Mouse (Mus musculus) testis, adult 10 weeks (tissue): ENCODE measurements around the gene Msl2. TPM values are rescaled to one million over a fixed set of nuclear protein-coding genes. Genes with fewer than 3 reads are reported as not detected.

Experiments used
- polyA plus RNA-seq: library from polyadenylated mRNA; stranded (reverse); fragments of 350-450 nt; fragmentation: Illumina TruSeq; extraction: RNeasy Lipid Tissue Mini Kit (QIAGEN cat#74804); gene quantifications from one replicate; pipeline ENCODE4 v1.2.3, GENCODE M21; 2014; ENCODE audit warnings: low read depth, low replicate concordance

The Msl2 gene
- 36.8 TPM for polyA plus RNA-seq

GRCm38 (mm10) chr9:101073987-101074331 is at the start of gene Msl2:
Msl2 (plus strand) TSS chr9:101074101.

GRCm38 (mm10) chr9:101034448-101035098 is 39.3 kb upstream of the Msl2 start, which contains the start of gene Pccb:
Pccb (minus strand) TSS chr9:101034898.

Other genes starting within 250 kb of the Msl2 start
- 5.3 TPM for gene Pccb, start 39.2 kb upstream of the Msl2 start, polyA plus RNA-seq
- gene Ppp2r3a, start 177.7 kb downstream of the Msl2 start, polyA plus RNA-seq, result 18.6 TPM